Mouse (Mus musculus): ENCODE data around the gene Capn13.

The Capn13 gene

DNA sequence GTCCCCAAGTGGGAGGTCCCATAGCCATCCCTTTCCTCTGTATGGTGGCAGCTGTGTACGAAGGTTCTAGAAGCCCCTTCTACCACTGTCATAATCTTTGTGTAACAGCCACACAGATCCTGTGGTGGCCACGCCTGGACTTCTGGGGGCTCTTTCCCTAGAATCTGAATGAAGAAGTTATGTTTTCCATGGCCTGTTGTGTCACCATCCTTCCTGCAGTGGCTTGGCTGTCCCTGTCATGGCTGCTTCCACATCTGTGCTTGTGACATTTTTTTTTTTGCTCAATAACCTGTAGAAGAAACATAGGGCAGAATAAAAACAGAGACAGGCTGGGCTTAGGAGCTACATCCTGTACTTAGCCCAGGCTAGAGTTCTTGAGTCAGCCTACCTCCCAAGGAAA is at the start of gene Capn13:
Gene Capn13 (minus strand): TSS at position 5 of the 400 bp plus-strand sequence.
- DNase-seq (ENCODE audit: low read depth, low spot score), result no peak

DNA sequence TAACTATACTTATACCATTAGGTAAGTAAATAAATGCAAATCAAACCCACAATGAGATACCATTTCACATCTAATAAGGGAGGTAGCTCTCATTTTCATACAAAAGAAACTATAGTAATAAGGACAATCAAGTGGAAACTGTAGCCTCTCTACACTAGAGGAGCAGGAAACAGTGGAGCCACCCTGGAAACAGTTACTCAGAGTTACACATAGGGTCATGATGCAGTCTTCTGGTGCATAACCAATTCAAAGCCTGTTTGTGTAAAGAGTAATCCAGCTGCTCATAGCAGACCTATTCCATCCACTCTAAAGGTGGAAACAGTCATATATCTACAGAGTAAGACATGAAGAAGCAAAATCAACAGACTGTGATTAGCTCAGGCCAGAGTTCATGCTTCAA is 48.4 kb upstream of the Capn13 start:
- DNase-seq (ENCODE audit: low read depth, low spot score), result no peak

DNA sequence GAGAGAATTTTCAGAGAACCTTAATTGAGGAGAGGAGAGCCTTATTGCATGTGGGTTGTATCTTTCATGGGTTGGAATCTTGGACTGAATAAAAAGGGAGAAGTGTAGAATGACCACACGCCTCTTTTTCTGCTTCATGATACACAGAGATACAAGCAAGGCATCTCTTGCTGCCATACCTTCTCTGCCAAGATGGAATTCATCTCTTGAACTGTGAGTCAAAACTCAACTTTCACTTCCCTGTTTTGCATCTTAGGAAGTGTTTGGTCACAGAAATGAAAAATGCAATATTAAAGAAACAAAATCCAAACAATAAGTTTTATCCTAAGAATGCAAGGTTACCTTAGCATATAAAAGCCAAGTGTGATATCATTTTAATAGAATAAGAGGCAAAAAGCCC is 40.1 kb upstream of the Capn13 start:
- no peak for DNase-seq (ENCODE audit: low read depth, low spot score)

DNA sequence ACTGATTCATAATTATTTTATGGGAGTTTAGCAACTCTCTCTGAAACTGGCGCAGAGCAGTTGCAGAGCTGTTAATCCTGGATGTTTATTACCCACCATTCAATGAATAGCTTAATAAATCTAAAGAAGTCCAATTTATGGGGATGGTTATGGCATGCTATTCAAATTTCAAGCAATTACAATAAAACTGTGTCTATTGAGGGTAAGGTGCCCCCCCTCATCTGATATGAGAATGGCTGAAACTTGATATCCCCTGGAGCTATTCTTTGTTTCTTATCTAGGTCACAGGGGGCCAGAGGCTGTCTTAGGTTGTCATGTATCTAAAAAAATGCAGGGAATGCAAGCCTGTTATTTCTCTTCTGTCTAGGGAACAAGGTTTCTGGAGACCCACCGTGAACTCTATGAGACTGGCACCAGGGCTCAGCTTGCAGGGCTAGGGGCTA is 31.9 kb upstream of the Capn13 start:
- no peak for DNase-seq (ENCODE audit: low read depth, low spot score)

DNA sequence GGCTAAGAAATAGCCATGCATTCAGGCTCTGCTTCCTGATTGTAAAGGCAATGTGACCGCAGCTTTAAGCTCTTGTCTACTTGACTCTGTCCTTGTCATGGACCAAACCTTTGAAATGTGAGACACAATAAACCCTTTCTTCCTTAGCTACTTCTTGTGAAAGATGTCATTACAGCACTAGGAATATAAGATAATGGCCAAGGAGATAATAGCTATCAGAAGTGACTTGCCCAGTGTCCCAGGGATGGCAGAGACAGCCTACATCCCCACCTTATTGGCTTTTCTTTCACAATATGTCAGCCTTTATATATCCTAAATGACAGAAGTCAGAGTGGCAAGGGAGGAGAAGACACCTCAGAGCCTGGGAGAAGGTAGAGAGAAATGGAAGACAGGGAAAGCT is 31.4 kb upstream of the Capn13 start:
- no peak for DNase-seq (ENCODE audit: low read depth, low spot score)

DNA sequence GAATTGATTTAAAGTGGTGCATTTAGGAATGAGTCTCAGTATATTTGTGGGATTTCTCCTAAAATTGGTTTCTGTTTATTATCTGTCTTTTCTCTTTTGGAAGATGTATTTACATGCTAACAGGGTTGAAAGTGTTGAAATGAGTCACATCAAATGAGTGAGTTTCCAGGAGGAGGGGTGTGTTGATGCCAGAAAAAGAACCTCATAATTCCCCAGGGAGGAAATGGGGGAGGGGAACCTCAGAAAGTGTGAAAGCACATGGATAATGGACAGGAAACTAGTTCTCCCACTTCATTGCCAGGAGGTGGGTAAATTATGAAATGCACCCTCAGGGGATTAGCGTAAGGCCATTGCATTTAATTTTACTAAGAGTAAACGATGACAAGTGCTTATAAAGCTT is 16.7 kb upstream of the Capn13 start:
- DNase-seq (ENCODE audit: low read depth, low spot score), result peak; percentile 19

DNA sequence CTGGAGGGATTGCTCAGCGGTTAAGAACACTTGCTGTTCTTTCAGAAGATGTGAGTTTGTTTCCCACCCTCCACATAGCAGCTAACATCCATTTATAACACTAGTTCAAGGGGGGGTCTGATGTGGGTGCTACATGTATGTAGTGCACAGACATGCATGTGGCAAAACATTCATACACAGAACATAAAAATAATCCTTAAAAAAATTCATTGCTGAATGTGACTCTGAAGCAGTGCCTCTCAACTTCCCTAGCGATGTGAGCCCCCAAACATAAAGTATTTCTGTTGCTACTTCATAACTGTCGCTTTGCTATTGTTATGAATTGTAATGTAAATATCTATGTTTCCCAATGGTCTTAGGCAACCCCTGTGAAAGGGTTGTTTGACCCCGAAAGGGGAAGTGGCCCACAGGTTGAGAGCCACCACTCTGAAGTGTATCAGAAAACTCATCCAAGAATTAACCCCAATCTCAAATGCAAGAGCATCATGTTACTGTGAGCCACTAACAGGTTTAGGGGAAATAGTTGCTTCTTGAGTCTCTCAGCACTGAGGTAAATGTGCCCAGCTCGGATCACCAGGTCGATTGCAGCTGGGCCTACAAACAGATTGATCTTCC is 15.6 kb upstream of the Capn13 start:
- no peak for DNase-seq (ENCODE audit: low read depth, low spot score)

DNA sequence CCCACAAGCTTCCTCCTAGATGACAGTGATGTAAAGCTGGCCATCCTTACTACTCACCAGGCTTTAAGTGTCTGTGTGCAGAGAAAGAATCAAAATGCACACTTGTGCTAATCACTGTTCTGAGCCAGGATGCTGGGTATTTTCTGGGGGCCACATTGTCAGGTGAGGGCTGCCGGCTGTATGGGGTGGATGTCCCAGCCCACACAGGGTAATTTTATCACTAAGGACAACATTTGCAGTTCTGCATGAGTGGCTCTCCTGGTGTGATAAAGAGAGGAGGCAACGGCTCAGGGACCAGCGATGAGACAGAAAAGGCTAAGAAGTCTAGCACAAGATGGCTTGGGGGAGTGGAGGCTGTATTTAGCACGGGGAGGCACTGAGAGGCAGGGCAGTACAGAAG is 11.2 kb upstream of the Capn13 start:
- DNase-seq (ENCODE audit: low read depth, low spot score), result no peak

DNA sequence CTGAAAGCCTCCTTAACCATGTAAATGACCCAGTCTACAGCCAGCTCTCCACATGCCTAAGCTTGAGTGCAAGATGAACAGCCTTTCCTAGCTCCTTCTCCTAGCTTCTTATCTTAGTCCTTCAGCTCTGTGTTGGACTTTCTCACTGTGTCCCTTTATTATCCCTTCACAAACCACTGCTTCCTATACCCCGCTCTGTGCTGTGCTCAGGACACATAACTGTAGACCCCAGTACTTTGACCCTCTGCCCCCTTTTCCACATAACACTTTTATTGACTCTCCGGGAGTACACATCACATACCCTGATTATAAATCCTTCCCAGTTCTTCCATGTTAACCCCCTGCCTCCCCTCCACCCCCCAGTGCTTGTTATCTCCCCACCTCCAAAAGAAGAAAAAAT is 606 bp upstream of the Capn13 start:
- no peak for DNase-seq (ENCODE audit: low read depth, low spot score)

DNA sequence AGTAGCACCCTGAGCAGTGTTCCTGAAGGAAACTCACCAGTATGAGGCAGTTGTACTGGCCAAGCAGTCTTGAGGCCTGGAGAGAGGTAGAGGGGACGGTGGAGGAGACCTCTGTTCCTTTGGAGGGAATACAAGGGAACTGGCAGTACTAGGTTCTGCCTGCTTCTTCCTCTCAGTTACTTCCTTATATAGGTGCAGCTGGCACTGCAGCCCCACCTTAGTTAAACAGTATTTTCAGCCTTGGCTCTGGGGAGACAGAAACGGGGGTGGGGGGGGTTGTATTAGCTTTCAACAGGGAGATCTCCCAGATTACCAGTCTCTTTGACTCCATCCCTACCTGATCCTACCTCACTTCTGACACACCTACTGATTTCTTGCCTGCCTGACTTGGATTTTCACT is 1.5 kb downstream of the Capn13 start:
- no peak for DNase-seq (ENCODE audit: low read depth, low spot score)

DNA sequence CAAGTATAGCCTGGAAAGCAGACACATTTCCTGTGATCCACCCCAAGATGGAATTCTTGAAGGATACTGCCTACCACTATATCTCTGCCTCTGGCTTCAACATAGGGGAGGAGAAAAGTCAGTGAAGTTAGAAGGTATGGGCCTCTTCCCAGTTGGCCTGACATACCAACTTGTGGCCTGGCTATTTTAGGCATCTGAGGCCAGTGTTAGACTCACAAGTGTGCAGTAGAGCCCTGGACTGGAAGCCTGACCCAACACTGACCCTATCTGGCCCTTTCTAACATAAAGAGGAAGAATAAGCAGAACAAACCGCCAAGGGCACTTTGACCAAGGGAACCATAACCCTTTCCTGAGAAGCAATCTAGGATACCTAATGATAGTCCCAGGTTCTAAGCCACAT is 7.3 kb downstream of the Capn13 start:
- DNase-seq (ENCODE audit: low read depth, low spot score), result no peak

DNA sequence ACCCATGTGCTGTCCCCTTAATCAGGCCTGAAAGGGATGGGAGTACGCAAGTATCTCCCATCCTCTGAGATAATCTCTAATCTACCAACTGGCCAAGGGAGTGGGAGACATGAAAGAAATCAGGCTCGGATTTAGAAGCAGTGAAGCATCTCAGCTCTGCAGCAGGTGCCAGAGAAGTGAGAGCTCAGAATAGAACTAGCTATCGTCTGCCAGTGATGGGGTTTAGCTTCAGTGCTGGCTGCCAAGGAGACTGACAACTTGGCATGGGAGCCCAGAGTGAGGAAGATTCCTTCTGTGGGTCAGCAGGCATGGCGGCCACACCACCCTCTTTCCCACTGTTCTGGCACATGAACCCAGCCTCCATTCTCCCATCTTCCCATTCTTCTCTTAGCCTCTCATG is 8.9 kb downstream of the Capn13 start:
- DNase-seq (ENCODE audit: low read depth, low spot score), result no peak

DNA sequence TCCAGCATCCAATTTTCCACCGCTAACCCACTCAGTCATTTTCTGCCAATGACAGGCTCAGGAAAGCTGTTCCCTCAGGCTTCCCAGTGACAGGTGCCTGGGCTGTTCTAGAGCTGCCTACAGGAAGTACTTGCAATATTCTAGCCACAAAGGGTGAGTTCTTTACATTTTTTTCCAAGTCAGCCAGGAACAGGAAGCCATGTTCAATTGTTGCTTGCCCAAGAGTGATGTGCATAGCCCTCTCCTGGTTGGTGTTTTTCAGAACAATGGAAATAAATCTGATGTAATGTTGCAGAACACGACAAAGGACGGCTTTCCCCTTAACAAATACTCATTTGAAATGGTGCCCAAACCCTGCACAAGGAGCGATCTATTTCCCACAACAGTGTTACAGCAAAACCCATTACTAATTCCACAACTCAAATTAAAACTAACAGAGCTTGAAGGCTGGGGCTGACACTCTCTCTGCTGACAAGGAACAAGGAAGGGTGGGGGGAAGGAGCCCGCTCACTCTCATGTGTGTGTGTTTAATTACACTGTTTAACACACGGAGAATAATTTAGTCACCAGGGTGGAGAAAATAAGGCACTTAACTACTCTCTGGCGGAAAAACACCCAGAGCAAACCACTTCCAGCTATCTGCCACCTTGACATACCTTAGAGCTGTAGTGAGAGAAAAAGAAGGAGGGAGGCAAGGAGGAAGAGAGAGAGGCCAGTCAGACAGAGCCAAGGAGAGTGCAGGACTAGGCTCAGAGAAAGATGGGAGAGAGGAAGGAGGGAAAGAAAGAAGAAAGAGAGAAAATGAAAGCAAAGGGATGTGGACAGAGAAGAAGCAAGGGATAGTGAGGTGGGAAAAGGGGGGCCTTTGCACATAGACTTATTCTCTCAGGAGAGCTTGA is 10.2 kb downstream of the Capn13 start:
- no peak for DNase-seq (ENCODE audit: low read depth, low spot score)

DNA sequence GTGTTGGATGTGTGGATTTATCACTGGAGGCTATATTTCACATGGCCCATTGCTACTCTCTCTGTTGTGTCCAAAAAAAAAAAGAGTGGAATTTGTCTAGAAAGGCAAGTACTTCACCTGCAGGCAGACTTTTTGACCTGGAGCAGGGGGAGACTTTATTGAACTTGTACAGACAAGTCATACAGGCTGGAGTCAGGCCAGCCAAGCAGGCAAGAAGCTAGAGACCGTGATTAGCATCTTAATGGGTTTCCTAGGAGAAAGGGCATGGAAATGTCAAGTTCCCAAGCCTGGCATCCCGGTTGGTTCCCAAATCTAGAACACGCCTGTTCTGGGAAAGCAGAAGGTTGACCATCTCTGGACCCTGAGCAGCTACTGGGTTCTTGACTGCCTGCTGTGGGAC is 11.3 kb downstream of the Capn13 start:
- no peak for DNase-seq (ENCODE audit: low read depth, low spot score)

DNA sequence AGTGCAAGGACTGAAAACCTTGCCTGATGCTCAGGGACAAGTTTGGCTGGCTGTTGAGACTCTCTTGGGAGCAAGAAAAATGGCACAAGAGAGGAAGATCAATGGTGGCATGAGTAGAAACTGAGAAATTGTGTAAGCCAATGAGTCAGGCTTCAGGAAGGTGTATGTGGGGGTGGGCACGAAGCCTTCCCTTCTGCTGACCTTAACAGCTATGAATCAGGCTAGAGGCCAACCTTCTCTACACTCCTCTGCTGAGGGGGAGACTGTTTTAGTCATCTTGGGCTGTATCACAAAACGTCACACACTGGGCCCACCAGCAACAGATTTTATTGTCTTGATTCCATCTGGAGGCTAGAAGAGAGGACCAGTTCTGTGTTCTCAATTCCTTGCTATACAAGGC is 14.1 kb downstream of the Capn13 start:
- DNase-seq (ENCODE audit: low read depth, low spot score), result no peak

DNA sequence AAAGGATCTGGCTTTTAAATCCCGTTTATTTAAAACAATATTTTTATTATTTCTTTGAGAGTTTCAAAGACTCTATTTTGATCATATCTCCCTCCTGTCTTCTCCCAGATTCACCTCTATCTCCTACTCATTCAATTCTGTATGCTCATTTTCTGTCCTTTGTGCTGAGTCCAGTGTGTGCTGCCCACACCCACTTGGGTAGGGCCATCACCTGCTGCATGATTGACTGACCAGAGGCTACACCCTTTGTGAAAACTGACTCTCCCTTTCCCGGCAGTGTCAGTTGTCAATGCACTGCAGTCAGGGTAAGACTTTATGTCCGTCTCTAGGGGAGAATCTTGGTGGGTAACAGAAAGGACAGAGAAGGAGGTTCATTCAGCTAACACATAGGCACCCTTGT is 14.7 kb downstream of the Capn13 start:
- no peak for DNase-seq (ENCODE audit: low read depth, low spot score)

DNA sequence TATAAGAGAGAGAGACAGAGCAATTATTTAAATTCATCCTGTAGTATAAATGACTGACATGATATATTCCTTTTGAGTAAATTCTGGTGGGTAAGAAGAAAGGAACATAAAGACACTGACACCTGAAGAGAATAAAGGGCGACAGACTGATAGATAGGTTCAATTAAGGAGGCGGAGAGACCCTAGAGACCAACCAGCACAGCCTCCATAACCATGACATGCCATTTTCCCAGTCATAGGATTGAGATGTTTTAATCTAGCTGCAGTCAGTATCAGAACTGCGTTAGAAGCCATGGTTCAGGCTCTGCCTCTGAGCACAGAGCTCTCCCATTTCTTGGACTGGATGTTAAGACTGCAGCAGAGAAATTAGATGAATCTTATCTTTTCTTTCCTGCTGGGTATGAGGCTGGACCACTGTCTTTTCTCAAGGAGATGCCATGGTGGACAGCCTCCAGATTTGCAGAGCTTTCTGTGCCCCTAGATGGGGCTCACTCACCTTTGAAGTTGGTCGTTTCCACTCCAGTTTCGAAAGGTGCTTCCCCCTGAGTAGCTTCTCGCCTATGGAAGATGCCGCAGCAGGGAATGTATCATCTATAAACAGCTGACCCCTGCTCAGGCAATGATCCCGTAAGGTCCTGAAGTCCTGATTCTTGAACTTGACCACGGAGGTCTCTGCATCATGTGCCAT is 18.2 kb downstream of the Capn13 start:
- no peak for DNase-seq (ENCODE audit: low read depth, low spot score)

DNA sequence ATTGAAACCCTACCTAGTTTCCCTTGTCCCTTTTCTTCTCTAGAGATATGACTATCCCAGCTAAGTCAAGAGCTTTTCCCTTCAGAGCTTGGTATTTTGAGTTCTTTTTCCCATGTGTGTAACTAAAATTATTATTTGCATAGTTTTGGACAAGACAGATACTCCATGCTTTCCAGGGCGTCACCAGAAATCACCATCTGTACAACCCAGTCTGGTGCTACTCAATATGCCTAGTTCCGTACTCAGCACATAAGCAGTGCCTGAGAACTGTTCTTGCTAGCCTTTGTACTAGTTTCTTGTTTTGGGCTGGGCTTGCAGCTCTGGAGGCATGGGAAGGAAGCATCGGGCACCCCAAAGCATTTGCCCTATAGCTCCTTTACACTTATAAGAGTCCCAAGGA is 19.0 kb downstream of the Capn13 start:
- DNase-seq (ENCODE audit: low read depth, low spot score), result no peak

DNA sequence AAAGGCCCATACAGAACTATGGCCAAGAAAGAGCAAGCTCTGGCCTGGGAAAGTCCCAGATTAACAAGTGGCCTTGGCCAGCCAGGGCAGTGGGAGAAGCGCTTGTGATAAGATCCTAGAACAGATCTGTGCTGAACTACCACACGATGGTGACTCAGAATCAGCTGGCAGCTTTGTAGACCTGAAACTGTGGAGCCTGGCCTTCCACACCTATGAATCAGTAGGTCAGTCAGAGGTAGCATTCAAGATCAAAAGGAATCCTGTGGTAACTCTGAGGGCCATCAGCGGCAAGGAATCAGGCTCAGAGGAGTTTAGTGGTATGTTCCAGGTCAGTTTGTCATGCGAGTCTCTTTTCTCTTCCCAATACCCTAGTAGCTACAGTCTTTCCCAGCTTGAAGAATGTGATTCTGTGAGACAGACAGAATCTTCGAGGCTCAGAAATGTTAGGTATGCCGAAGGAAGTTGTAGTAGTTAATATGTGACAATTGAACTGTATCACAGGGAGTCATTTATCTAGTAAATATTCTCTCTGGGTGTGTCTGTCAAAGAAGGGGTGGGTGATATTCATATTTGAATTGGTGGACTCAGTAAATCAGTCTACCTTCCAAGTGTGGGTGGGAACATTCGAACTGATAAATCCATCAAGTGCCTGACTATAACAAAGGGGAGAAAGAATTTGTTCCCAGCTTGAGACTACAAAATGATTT is 22.7 kb downstream of the Capn13 start:
- DNase-seq (ENCODE audit: low read depth, low spot score), result no peak

DNA sequence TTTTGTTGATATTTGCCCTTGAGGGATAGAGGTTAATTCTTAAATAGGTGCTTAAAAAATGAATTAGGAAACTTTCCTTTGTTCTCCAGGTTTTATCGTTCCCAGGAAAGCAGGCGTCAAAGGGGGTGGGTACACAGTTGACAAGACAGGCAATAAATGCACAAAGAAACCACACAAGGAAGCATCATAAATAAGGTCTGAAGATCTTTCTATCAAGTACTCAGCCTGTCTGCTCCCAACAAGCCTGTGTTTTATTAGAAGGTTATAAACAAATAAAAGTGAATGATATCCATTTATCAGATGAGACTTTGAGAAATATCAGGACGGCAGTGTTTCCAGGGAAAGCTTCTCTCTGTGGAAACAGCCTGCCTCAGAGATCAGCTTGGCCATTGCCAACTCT is 33.3 kb downstream of the Capn13 start:
- no peak for DNase-seq (ENCODE audit: low read depth, low spot score)

DNA sequence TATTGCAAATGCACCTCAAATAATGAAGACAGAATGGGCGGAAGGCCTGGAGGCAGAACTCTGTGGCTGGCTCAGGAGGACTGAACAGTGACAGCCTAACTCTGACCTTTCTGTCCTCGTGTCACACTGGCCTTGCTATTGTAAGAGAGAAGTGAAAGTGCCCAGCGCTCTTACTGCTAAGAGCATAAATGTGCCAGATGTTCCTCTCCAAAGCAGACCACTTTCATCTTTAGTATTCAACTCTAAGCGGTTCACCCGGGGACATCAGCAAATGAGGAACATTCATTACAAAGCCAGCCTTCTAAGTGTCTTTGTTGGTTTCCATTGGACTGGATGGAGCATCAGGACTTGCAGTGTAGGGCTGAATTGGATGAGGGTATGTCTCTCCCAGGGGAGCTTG is 39.6 kb downstream of the Capn13 start:
- no peak for DNase-seq (ENCODE audit: low read depth, low spot score)

Data from forelimb bud, embryonic 11.5 days (tissue).